Mouse (Mus musculus) cerebellum, postnatal 36 days (tissue): ENCODE data around the gene Pax6.

Source experiments
- DNase-seq, 2 experiments: peaks; one replicate each; pipeline ENCODE4 v3.0.0; 2021 to 2022; ENCODE audit warnings: mixed read lengths in 2 of 2

Pax6 gene

DNA sequence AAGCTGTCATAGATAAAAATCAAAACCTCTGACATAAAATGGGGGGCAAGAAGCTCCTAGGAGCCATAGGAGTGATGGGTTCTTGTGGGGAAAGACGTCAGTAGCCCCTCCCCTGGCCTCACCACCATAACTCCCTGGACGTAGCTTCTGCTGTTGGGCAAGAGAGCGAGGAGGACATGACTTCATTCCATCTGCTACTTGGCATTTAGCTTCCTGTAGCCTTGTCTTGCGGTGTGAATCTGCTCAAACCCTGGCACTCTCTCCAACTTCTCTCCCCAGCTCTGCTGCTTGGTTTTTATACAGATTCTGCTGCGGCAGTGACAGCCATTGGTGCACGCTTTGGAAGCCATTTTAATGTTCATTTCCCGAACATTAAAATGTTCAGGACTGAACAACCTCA lies 78.2 kb downstream of the Pax6 start:
- DNase-seq = peak; percentile 51 to 53
